Mouse (Mus musculus) ZHBTc4 (cell line): ENCODE data around the gene Sox10.
A peak's percentile ranks its signal among the peaks of the same experiment; 100 is the strongest.

Experiments
- DNase-seq: peaks from one replicate; pipeline ENCODE4 v3.0.0-alpha.2; 2011; ENCODE audit warnings: low read depth, low spot score

The Sox10 gene

DNA sequence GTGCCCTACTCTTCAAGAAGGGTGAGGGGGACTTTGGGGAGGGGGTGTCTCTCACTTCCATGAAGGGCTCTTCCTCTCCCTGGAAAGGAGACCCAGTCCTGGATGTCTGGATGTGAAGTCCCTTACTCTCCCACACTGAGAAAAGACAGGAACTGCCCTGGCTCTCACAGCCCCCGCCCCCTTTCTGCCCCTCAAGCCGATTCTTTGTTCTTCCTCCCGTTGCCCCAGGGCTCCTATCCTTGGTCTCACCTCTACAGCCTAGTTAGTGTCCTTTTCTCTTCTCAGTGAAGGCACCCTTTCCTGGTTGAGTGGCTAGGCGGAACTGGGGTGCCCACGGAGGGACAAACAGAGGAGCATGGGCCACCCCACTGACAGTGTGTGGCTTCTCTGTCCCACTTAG, at the start of gene Sox10:
Gene Sox10, minus strand, starts transcription at position 101 of the 400 bp plus-strand sequence.
- no peak for DNase-seq

DNA sequence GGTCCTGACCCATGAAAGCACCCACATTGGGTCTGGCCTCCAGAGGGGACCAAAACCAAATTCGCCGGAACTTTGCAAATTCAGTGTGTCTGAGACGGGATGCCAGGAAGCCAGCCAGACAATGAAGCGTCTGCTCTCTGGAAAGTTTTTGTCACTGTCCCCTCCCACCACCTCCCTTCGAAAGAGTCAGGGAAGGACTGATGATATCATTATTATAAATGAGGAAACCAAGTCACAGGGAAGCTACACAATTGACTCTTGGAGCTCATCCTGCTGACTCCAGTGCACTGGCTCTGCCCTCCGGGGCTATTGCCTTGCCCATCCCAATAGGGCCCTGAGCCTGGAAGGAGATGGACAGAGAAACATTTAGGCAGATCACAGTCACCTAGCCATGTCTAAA, 48.6 kb upstream of the Sox10 start:
- peak; percentile 48 for DNase-seq

DNA sequence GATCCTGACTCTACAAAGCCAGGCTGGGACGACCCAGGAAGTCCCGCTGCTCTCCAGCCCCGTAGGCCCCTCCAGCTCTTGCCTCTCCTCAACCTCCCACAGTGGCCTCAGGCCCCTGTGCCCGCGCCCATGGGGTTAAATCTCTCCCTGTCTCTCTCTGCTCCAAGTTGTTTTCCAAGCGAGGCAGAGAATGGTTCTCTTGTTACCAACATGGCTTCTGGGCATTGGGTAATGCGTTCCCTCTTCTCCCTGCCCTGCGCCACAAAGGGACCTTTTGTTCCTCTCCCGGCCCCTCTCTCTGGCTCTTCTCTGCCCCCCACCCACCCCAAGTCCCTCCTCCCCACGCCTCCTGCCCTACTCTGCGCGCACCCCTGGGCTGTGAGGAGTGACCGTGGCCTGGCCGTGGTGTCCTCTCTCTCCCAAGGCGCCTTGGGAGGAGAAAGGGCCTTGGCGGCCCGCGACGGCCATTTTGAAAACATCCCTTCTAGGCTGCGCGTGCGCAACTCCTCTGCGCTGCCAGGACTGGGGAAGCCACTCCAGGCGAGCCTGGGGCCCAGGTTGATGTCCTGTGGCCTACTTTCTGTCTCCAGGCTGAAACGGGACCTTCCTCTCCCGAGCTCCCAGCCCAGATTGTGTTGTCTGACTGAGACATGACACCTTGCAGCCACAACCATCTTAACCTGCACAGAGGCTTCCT, 47.9 kb upstream of the Sox10 start:
- peak; percentile 84 for DNase-seq

DNA sequence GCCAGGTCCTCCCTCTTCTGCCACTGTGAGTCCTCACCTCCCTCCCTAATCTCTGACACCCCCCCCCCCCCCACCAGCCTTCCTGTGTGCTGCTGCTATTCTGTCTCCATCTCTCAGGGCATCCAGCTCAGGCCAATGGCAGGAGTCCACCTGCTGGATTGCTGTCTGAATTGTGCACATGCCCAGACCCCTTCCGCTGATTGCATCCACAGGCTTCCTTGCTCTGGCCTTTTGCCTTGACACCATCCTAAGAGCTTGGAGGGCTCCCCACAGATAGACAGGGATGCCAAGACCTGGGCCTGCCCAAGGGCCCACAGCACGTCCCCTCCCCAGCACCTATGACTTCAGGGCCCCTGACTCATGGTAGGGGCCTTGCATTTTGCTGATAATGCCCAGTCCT, 45.3 kb upstream of the Sox10 start:
- DNase-seq = no peak

DNA sequence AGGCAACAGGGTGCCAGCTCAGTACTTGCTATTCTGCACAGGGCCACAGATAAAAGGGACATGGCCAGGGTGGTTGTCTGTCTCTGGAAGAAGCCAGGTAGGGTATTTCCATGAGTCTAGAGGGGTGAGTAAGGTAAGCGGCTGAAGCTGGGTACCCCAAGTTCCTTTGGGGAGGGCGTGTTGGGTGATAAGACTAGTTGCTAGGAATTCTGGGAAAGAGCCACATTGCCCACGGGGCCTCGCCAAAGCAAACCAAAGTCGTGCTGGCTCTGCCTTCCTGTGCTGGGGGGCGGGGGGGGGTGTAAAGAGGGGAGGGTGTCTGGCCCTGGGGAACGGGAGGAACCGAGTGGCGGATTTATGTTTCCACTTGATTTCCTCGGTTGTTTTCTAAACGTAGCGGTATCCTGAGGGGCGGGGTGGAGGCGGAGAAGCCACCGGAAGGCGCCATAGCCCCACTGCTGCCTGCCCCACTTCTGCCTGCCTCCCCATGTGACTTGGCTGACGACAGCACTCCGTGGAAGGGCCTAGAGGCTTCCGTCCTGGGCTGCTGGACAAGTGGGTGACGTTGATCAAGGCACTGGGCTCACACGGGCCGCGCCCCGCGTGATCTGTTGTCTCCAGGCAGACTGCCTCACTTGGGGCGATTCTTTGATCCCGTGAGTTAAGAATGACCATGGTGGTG, 43.9 kb upstream of the Sox10 start:
- peak; percentile 51 for DNase-seq

DNA sequence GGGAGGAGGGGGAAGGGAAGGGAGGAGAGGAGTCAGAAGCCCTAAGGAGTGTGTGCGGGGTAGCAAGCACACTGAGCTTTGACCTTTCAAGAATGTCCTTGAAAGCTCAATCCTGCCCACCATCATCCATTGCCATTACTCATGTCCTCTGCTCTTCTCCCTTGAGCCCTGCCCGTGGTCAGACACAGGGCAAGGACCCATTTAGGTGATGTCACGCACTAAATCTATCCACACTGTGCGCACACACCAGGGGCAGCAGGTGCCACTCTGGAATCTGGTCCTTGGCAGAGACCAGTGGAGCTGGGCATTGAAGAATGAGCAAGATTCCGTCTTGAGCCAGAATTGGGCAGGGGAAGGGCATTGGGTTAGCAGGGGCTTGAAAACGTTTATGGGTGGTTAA, 43.2 kb upstream of the Sox10 start:
- no peak for DNase-seq

DNA sequence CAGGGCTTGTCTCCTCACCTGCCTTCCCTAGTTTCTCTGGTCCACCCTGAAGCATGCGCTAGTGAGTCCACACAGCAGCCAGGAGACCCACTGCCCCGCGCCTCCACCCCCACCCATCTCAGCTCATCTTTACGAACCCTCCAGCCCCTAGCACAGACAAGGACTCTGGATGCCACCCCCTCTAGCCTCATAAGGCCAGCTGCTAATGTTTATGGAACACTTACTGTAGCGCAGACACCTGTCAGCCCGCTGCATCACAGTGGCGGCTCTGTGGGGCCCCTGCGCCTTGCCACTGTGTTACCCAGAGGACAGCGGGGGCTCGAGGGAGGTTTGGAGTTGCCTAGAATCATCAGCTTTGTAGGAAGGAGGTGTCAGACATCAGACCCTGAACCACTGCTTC, 37.5 kb upstream of the Sox10 start:
- no peak for DNase-seq

DNA sequence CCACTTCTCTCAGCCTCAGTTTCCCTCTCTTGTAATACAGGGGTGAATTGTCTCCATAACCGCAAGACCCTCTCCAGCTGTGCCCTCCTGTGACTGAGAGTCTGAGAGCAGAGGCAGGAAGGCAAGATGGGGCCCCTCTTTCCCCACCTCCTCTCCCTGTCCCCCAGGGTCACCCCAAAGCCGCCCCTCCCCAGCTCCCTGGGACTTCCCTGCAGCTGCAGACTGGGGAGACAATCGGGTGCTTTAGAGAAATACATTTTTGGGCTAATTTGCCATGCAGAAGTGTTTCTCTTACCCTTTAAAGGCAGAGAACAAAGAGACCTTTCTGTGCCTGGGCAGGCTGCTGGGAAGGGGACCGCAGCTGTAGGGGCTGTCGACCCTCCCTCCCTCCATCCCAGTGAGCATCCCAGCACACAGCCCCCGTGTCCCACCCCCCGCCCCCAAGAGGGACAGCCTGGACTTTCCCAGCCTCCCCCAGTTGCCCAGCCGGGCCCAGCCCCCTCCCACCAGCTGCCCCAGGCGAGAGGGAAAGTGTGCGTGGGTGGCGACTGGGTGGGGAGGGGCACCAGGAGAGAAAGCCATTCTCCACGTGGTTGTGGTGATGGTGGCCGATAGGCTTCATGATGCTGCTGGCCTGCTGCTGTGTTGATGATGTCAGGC, 36.6 kb upstream of the Sox10 start:
- DNase-seq = no peak

DNA sequence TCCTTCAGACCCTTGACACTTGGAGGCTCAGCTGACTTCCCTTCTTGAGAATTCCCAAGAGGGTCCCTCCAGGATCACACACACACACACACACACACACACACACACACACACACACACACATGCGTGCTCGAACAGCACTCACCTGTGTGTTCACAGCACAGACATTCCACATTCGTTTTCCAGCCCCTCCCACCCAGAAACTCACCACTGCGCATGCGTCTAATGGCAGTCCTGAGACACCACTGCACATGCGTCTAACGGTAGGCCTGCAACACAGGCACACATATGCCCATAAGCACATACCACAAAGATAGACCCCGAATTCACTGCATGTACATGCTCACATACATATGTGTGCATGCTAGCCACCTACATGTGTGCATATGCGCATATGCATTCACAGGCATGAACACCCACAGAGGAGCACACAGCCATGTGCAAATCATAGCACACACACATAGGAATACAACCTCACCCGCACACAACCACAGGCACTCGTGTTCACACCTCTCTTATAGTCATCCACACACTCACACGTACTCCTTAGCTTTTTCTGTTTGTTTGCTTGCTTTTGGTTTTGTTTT, 34.4 kb upstream of the Sox10 start:
- no peak for DNase-seq

DNA sequence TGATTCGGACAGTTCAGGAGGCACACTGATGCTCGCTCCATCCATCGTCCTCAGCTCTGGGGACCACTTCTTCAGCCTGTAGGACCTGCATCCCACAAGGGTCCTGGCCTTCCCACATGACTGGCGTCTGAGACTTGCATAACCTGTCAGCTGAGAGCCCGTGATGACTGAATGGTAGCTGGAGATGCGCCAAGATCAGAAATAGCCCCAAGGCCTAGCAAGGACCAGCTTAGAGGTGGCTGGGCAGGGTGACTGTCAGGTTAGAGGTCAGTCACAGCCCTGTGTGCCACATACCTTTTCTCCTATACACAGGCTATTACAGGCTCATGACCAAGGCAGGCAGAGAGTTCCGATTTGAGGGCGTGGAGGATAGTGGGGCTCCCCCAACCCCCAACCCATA, 30.5 kb upstream of the Sox10 start:
- DNase-seq = no peak

DNA sequence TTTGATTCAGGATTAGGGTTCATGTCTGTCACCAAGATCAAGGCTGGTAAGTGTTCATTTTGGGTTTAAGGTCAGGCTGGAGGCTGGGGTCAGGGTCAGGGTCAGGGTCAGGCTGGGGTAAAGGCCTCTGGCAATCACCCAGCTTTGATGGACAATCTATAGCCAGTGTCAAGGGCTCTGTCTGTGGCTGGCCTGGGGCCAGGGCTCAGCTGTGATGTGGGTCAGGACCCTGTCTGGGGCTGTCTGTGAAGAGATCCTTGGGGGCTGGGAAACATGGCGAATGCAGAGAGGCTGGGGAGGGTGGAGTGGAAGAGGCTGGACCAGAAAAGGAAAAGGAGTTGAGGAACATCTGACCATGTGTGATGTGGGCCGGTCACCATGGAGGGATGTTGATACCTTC, 29.9 kb upstream of the Sox10 start:
- DNase-seq = no peak

DNA sequence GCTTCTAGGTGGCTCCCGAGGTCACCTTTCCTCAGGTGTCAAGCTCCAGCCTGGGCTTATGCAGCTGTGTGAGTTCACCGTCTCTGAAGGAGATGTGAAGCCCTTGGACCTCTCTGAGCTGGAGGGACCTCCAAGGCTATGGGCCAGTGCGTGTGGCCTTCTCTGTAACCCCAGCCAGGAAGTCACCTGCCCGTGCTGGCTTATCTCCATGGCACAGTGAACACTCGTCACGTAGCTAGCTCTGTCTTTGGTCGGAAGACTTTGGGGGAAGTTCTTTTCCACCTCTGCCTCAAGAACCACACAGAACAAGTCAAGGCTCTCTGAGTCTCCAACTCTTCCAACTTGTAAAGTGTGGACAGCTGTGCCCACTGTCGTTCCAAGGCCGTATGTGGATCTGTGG, 29.0 kb upstream of the Sox10 start:
- no peak for DNase-seq

DNA sequence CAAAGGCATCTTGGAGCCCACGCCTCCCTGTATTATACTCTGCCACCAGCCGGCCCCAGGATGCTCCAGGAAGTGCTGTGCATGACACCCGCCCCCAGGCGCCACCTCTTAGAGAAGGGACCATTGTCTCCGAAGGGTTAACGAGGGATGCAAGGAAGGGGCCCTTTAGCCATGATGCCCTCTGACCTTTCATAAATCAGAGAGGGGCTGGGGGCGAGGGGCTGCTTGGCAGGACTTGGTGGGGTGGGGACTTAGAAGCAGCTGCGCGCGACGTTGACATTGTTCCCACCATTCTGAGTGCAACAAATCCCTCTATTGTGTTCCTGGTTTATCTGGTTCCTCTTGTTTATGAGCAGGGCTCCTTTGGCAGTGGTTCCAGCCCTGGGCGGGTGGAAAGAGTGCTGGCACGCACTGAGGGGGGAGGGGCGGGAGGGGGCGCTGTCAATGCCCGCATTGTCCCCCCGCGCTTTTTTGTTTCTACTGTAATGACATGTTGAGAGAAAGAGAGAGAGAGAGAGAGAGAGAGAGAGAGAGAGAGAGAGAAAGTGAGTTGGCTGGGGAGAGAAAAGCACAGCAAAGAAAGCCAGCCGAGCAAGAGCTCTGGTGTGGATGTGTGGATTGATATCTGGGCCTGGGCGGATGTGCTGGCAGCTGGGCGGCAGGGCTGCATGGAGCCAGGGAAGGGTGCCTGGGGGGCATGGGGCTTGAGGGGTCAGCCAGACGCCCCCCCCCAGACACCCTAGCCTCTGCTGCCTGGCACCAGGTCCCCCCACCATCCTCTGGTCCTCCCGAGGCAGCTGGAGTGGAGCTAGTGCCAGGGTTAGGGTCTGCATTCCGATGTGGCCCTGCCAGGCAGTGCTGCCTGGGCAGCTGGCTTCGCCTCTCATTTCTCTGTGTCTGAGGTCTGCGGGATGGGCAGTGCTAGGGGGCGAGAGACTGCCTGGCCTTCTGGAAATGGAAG, 28.1 kb upstream of the Sox10 start:
- DNase-seq = peak; percentile 61

DNA sequence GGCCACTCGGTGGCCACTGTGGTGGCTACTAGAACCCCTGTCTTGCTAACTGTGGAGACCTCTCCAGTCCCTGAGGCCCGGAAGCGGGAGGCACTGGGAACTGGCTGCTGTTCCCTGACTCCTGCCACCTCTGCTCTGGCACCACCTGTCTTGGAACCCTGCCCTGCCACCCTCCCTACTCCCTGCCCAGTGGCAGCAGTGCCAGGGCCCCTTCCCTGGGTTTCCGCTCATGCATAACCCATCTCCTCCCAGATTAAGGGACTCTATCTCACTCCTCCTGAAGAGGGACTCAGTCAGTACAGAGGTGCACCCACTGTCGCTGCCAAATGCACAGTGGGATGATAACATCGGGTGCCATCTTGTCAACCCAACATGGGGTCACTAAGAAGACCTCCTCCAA, 27.4 kb upstream of the Sox10 start:
- DNase-seq = no peak

DNA sequence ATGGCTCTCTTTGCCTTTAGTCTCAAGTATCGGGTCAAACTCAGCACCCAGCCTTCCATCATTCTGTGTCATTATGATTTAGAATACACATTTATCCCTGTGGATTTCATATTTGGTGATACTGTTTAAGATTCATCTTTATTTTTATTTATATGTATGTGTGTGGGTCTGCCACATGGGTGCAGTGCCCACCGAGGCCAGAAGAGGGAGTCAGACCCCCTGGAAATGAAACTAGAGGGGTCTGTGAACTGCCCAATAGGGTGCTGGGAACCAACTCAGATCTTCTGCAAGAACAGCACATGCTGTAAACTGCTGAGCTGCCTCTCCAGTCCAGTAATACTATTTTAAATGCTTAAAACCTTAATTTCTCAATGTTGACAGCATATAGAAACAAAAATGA, 26.4 kb upstream of the Sox10 start:
- peak; percentile 43 for DNase-seq

DNA sequence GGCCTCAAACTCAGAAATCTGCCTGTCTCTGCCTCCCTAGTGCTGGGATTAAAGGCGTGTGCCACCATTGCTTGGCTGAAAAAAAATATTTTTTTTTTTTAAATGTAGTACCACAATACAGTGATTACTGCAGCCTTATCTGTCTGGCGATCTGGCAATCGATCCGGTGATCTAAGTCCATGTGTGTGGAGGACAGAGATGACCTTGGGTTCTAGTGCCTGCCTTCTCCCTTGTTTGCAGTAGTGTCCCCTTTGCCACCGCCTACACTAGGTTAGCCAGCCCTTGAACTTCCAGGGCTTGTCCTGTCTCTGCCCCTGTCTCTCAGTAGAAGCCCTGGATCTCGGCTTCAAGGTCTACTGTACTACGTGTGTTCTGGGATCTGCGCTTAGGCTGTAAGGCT, 22.8 kb upstream of the Sox10 start:
- no peak for DNase-seq

DNA sequence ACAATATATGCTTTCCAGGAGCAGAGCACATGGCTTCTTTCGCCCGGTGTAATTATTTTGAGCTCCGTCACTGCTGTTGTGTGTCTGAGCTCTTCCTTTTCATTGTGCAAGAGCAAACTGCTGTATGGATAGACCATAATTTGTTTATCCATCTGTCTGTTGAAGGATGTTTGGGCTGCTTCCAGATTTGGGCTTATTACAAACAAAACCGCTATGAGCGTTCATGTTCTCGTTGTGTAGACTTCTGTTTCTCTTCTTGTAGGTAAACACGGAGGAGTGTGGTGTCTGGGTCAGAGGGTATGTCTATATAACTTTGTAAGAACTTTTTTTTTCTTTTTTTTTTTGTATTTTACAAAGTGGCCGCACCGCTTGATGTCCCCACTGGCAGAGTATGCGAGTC, 20.2 kb upstream of the Sox10 start:
- no peak for DNase-seq

DNA sequence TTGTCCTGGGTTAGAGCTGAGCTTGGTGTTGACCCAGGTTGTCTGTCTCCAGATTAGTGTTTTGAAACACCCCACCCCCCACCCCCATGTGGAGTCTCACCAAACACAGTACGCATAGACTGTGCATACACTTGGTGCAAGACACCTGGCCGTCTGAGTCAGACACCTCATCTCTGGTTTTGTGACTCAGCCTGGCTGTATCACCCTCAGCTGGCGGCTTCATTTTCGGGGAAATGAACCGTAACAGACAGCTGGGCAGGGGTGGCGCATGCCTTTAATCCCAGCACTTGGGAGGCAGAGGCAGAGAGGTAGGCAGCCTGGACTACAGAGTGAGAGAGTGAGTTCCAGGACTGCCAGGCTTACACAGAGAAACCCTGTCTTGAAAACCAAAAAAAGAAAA, 11.9 kb upstream of the Sox10 start:
- DNase-seq = no peak

DNA sequence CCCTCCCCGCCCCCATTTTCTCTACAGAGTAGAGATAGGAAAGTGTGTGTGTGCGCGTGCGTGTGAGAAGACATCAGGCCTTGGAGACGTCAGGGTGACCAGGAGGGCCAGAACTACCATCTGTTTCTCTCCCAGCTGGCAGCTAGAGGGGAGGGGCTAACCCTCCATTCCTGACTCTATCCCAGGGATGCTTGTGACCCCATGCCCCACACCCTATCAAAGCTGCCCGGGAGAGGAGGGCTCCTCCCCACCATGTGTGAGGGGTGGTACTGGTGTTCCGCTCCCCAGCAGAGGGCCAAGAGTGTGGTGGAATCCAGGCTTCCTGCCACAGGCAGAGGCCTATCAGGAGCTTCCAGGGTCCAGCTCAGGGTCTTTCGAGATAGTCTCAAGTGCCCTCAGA, 1.7 kb upstream of the Sox10 start:
- no peak for DNase-seq

DNA sequence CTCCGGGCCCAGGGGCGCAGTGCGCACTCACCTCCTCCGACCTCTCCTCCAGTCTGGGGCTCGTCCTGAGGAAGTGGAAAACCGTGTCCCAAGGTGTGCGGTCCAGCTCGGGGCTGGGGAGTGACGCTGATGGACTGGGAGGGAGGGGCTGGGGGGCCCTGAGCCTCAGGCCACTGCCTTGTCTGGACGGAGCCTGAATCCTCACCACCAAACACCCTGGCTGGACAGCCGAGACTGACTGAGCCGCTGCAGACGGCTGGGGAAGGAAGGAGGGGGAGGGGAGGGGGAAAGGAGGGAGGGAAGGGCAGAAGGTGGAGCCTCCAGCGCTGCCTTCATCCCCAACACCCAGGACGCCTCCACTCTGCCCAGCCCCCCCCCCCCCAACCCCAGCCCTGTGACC, 789 bp downstream of the Sox10 start:
- no peak for DNase-seq

DNA sequence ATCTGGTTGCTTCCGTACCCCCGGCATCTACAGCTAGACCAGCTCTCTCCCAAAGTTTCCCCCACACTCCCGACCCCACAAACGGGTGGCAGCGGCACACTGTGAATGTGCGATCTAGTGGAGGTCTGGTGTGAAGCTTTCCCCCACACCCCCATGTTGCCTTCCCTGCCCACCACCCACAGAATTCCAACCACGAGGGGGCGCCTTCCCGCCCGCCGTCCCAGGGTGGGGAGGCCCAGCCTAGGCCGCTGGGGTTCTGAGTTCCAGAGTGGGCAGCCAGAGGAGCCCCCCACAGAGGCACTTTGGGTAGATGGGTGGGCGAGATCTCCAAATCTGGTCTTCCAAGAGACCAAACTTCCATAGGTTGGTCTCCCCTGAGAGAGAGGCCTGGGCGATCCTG, 2.2 kb downstream of the Sox10 start:
- peak; percentile 71 for DNase-seq

DNA sequence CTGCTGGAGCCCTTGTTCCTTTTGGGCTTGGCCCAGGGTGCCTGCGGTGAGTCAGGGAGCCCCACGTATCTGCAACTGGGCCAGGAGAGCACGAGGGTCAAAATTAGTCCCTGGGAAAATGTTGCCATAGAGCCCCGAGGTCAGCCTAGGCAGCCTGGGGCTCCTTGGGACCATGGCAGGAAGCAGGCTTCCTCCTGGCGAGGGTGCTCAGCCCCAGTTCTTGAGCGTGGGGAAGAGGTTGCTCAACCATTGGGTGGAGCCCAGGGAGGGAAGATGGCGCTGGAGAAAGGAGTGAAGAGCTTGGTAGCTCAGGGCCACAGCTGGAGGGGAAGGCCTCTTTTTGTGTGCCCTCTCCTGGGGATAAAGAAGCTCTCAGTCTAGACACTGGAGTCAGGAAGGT, 2.7 kb downstream of the Sox10 start:
- DNase-seq = no peak
